Mouse (Mus musculus): ENCODE results near the gene Hoxa5. TPM values are rescaled to one million over a fixed set of nuclear protein-coding genes. Genes with fewer than 3 reads are reported as not detected.
A peak's percentile ranks its signal among the peaks of the same experiment; 100 is the strongest.

Gene Hoxa5
- total RNA-seq (2021), result 10 to 100 TPM; 28.0 to 28.2 TPM
- long read RNA-seq, experiment 1, transcript Hoxa5-201 (2 exons, 1,877 nt), result major isoform, 26 of 31 reads
- long read RNA-seq, experiment 1, partial matches to known transcripts, result 3 of 31 reads
- long read RNA-seq, experiment 1, other reads (novel, unspliced or antisense), result 2 of 31 reads
- long read RNA-seq, experiment 2, transcript Hoxa5-201 (2 exons, 1,877 nt), result major isoform, 5 of 11 reads
- long read RNA-seq, experiment 2, partial matches to known transcripts, result 2 of 11 reads
- long read RNA-seq, experiment 2, other reads (novel, unspliced or antisense), result 4 of 11 reads

DNA sequence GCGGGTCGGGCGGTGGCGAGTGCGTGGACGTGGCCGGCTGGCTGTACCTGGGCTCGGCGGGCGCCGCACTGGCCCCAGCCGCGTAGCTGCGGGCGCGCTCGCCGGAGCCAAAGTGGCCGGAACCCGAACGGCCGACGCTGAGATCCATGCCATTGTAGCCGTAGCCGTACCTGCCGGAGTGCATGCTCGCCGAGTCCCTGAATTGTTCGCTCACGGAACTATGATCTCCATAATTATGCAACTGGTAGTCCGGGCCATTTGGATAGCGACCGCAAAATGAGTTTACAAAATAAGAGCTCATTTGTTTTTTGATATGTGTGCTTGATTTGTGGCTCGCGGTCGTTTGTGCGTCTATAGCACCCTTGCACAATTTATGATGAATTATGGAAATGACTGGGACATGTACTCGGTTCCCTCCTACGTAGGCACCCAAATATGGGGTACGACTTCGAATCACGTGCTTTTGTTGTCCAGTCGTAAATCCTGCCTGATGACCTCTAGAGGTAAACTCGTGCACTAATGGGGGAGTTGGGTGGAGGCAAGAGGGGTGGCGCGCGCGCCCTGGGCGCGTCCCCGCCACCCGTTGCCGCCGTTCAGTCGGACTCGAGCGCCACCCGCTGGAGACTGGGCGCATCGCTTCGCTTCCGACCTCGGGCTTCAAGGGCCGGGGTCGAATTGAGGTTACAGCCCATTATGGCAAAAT, at the start of gene Hoxa5:
TSS of gene Hoxa5 (minus strand) at position 538 of the 703 bp plus-strand sequence.
- peak; percentile 95 for DNase-seq

GRCm38 (mm10) chr6:52253511-52254500, 49.4 kb upstream of the Hoxa5 start:
- no peak for DNase-seq

DNA sequence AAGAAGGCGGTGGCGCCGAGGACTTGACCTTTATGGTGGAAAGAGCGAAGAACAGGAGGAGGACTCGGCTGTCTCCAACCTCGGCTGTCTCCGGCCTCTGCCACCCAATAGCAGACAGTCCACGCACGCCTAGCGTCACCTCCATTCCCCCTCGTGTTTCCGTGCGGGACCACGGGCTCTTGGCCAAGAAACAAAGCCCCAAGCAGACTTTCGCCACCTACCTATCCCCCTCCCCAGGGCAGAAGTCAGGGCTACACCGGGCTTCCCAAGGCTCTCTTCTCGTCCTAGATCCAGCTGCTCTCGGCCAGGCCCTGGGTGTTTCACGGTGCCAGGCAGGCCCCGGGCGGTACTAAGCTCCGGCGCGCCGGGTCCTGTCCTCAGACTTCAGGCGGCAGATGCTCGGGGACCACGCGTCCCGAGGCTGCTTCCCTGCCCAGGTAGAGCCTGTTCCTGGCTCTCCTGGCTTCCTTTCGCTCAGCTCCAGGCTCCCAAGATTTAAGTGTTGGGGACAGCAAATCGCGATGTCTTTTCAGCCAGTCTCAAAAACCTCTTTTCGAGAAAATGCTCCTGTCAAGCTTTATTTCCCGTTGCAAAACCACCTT, 48.5 kb upstream of the Hoxa5 start:
- no peak for DNase-seq

GRCm38 (mm10) chr6:52252016-52252774, 47.8 kb upstream of the Hoxa5 start:
- DNase-seq, result no peak

DNA sequence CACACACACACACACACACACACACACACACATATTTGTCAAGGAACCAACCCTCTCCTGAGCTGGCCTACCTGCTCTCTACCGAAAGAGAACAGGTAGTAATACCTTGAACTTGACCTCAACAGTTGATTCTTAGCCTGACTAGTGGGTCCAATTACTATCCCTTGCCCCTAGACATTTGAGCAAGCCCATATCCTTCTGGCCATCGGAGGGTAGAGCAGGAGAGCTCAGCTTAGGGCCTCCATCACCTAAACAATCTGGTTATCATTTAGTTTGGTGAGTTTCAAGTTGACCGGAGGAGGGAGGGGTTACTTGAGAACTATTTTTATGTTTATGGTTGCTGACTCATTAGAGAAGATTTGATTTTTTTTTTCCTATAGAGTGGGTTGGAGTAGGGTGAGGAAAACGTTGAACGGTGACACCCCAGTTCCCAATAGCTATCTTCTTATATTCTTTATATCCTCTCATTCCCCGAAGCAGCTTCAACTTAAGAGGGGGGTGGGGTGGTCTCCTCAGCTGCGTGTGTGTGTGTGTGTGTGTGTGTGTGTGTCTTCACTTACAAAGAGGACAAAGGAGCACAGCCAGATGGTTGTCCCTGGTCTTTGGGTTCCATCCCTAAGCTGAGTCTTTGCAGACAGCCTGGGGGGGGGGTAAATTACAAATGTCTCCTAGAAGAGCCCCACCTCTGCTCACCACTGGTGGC, 46.9 kb upstream of the Hoxa5 start:
- DNase-seq, result no peak

DNA sequence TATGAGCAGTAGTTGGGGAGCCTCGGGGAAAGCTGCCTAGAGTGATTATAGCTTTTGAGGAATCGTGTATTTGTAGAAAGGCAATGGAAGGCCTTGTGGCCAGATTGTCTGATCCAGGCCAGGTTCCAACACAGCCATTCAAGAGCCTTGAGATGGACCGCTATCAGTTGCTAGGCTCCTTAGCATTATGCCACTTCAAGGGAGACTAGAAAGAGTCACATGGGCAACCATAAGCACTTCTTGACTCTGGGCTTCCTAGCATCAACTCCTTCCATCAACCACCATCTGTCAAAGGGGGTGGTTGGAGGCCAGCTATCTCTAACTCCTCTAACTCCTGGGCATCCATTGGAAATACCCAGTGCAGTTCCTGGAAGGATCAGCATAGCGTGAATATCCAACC, 45.4 kb upstream of the Hoxa5 start:
- no peak for DNase-seq

- no peak for DNase-seq
These were observed 45.0 kb upstream of the Hoxa5 start for GRCm38 (mm10) chr6:52249415-52249738.

- DNase-seq, result no peak
These were observed 44.4 kb upstream of the Hoxa5 start for GRCm38 (mm10) chr6:52248638-52249414.

GRCm38 (mm10) chr6:52247766-52248637, 43.6 kb upstream of the Hoxa5 start:
- no peak for DNase-seq

GRCm38 (mm10) chr6:52246916-52247315, 42.5 kb upstream of the Hoxa5 start:
- no peak for DNase-seq

- DNase-seq, result no peak
These were observed 42.0 kb upstream of the Hoxa5 start for GRCm38 (mm10) chr6:52246403-52246803.

DNA sequence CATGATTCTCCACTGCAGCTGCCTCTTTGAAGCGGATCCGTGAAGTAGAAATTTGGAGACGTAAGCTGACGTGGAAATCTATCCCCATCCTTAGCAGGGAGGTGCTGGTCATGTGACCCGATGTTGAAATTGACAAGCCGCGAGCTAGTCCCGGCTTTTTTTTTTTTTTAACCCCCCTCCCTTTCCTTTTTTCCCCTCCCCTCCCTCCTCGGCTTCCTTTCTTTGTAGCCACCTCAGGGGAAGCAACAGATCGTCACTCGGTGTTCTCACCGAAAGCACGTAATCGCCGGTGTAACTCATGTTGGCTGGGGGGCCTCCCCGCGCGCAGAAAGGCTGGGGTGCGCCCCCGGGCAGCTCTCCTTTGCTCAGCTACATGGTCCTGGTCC, 41.4 kb upstream of the Hoxa5 start, which contains the start of gene Hoxa11:
TSS of gene Hoxa11 (minus strand) at position 54 of the 386 bp plus-strand sequence.
- no peak for DNase-seq

- no peak for DNase-seq
These were observed 40.8 kb upstream of the Hoxa5 start for GRCm38 (mm10) chr6:52245040-52245756.

DNA sequence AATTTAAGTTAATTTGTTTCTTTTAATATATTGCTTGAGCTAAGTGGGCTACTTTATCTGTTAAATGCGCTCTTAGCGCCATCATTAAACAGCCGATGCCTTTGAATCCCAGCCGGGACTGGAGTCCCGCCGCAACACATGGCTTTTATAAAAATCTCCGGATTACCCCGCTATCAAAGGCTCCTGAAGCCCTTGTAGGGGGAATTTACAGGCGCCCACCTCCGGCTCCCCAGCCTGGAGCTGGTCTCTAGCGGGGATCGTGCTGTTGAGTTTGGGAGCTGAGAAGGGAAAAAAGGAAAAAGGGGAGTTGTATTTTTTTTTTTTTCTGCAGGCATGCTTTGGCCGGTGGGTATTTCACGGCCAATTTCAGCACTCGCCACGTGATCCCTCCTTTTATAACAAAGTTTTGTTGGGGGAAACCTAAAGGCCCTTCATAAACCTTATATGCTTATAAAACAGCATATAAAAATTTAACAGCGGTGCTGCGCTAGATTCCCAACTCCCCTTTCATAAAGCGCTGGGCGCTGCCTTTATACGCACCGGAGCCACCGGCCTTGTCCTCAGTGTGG, 40.2 kb upstream of the Hoxa5 start:
- no peak for DNase-seq

GRCm38 (mm10) chr6:52243681-52244121, 39.3 kb upstream of the Hoxa5 start:
- DNase-seq, result no peak

DNA sequence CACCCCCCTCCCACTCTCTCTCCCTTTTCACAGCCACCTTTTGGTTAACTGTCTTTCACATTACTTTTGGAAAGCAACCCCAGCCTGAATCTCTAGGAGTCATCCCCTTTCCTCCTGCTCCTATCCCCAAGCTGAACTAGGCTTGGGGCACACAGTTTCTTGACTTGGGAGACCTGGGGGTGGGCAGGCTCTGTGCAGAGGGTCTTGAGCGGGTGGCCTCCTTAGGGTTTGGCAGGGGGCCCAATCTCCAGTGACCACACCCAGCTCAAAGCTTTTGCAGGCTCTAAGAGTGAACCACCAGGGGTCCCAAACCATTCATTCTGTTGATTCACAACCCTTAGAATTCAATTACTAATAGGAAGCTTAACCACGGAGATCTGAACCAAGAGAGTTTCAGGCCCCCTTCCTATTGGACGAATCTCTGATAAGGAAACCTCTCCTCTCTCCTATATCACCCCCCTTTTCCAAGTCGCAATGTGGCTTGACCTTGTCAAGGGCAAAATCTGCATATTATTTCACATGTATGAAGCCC, 38.5 kb upstream of the Hoxa5 start:
- no peak for DNase-seq

- no peak for DNase-seq
These were observed 36.7 kb upstream of the Hoxa5 start for GRCm38 (mm10) chr6:52241001-52241621.
